Mouse (Mus musculus): ENCODE measurements around the gene Cep104. TPM values are rescaled to one million over a fixed set of nuclear protein-coding genes. Genes with fewer than 3 reads are reported as not detected.

Cep104 gene
- polyA plus RNA-seq (2016; fragmentation: Nextera tagmentation; extraction: Ambion mirVana), result 21.1 and 22.5 TPM in 2 replicates

DNA sequence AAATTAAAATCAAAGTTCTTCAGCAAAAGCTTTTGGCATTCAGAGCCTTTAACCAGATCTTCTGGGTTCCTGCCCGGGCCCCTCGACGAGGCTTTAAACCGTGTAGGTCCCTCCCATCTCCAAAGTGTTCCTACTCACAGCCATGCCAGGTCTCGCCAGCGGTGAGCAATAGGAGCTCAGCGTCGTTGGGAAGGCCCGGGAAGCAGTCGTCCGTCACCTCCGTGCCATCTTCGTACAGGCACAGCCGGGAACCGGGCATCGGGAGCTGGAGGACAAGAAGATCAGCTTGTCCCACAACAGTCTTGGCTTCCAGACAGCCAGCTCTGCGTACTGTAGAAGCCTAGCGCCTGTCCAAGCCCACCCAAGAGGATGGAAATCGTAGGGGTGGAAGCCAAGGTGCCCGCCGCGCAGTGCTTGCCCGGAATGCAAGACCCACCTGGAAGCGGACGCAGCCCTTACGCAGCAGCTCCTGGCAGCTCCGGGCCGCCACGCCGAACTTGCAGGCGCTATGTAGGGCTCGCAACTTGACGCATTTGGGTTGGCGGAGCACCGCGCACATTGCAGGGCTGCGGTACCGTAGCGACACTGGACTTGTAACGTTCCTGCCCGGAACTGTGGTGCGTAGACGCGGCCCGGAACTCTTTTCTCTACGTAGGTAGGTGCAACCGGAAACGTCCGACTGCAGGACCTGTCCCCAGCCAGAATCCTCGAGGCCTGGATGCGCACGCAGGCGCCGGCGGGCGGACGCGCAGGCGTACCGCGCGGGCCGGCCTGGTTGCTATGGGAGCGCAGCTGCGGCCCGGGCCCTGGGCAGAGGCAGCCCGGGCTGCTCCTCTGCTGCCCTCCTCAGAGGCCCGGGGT lies at the start of gene Cep104, which contains the start of gene Dffb:
Gene Cep104 (plus strand): TSS at position 764 of the 861 bp plus-strand sequence.
Gene Dffb (minus strand): TSS at position 696 of the 861 bp plus-strand sequence.
- WGBS, result 2% methylated on average over 68 of the region's 68 CpGs
- peaks cover 30% of the 10 kb centered on the region for H3K4me1 ChIP-seq (replicated peaks)
- no peaks in the 10 kb centered on the region for H3K27me3 ChIP-seq (ENCODE audit: insufficient read depth, poor library complexity, severe bottlenecking)
- peak within 1 kb of the TSS; percentile 94 for H3K4me3 ChIP-seq
- H3K36me3 ChIP-seq, result peaks cover 32% of the 10 kb centered on the region
- DNase-seq (ENCODE audit: low spot score), result peak; percentile 95
- no peaks in the 10 kb centered on the region for H3K9me3 ChIP-seq
- H3K27ac ChIP-seq, result peak within 1 kb of the TSS; percentile 93

DNA sequence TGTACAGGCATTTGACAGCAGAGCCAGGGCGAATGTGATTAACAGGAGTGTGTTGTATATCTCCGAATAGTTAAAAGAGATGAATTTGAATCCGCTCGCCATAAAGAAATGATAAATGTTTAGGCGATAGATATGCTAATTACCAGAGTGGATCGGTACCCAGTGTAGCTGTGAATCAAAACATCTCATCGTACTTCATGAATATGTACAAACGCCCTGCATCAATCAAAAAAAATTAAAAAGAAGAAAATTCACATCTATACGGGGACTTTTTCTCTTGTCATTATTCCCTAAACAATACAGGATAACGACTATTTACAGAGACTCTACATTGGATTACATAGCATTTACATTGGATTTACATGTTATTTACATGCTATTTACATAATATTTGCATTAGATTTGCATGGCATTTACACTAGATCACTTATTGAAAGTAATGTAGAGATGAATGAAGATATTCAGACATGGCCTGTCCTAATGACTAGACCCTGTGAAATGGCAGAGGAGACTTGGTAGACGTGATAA lies 46.2 kb upstream of the Cep104 start:
- Histone ChIP-seq H3K4me1 (replicated peaks) (peaks cover 14% of the 10 kb centered on the region), H3K9me3 (no peaks in the 10 kb centered on the region), H3K36me3 (no peaks in the 10 kb centered on the region), H3K27ac (no peak overlapping the region), H3K4me3 (no peak overlapping the region), H3K27me3 (ENCODE audit: insufficient read depth, poor library complexity, severe bottlenecking) (no peaks in the 10 kb centered on the region)
- DNase-seq (ENCODE audit: low spot score), result no peak
- 84% methylated on average over 11 of the region's 11 CpGs for WGBS

DNA sequence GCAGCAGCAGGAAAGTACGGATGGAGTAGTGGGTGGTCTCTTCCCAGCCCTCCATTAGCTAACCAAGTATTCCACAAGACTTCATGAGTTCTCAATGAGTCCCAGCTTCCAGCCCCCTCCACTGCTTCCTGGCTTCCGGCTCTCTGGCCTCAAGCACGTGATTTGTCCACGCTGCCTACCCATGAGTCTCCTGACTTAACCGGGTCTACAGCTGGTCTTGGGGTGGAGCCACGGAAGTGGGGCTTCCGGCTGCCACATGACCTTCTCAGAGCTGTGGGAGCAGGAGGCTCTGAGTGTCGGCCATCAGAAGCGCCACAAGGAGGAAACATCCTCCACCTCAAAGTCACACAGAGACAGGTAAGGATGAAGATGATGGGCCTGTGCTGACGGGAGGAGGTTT lies 45.6 kb upstream of the Cep104 start:
- Histone ChIP-seq H3K27me3 (ENCODE audit: insufficient read depth, poor library complexity, severe bottlenecking) (no peaks in the 10 kb centered on the region), H3K4me1 (replicated peaks) (peaks cover 14% of the 10 kb centered on the region), H3K9me3 (no peaks in the 10 kb centered on the region), H3K4me3 (no peak overlapping the region), H3K27ac (no peak overlapping the region), H3K36me3 (no peaks in the 10 kb centered on the region)
- 82% methylated on average over 10 of the region's 10 CpGs for WGBS
- DNase-seq (ENCODE audit: low spot score), result no peak

DNA sequence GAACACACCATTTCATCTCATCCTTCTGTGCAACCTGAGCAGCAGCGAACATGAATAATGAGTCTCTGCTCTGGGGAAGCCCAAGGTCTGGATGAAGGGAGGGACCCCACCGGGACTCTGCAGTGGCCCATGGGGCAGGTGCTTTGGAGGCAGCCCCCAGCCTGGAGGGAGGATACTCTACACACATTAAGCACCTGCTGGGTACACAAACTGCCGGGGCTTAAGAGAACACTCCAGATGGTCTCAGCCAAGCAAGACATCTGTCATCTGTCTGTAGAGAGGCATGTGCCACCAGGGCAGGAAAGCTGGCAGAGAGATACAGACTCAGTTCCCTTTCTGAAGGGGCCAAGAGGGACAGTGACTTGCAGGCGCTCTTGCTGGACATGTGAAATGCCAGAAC lies 45.1 kb upstream of the Cep104 start:
- H3K27me3 ChIP-seq (ENCODE audit: insufficient read depth, poor library complexity, severe bottlenecking), result no peaks in the 10 kb centered on the region
- 79% methylated on average over 4 of the region's 4 CpGs for WGBS
- DNase-seq (ENCODE audit: low spot score), result no peak

DNA sequence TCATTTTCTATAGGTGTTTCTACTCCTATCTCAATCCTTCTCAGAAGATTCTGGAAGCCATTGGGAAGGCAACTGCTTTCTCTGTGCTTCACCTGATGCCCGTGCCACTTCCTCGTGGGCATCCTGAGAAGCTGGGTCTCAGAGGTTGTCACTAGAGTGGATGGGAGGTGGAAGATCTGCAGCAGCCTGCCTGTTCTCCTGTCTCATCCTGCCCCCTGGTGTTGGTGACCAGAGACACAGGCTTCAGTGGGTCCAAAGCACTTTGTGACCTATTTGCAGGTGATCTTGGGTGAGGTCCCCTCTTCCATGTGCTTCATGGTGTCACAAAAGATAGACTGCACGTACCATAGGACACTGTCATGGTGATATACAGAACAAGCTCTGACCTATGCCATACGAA lies 31.8 kb upstream of the Cep104 start:
- no peak overlapping the region for H3K27ac ChIP-seq
- whole genome bisulfite sequencing, result 67% methylated on average over 4 of the region's 4 CpGs
- DNase-seq (ENCODE audit: low spot score), result peak; percentile 45
- H3K36me3 ChIP-seq, result no peaks in the 10 kb centered on the region
- no peaks in the 10 kb centered on the region for H3K9me3 ChIP-seq
- H3K4me3 ChIP-seq, result no peak overlapping the region
- peaks cover 11% of the 10 kb centered on the region for H3K27me3 ChIP-seq (ENCODE audit: insufficient read depth, poor library complexity, severe bottlenecking)
- H3K4me1 ChIP-seq (replicated peaks), result peaks cover 30% of the 10 kb centered on the region

More for the DNA sequence above, 45.1 kb upstream of the Cep104 start:
- Histone ChIP-seq H3K4me1 (replicated peaks) (peaks cover 14% of the 10 kb centered on the region), H3K9me3 (no peaks in the 10 kb centered on the region), H3K36me3 (no peaks in the 10 kb centered on the region), H3K27ac (no peak overlapping the region), H3K4me3 (no peak overlapping the region)

DNA sequence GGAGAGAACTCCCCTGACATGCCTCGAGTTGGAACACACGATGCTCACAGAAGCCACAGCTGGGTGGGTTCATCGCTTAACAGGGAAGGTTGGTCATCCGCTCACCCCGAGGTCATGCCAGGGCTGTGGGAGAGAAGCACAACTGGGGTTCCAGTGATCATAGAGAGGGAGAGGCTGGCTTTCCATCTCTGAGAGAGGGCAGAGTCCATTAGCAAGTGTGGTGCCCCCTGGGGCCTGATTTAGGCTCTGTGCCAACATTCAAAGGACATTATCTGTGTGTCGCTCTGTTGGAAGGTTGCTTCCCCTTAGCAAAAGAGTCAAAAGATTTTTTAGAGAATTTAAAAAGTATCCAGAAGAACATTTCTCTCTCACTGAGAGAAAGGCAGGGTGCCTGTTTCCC lies 30.7 kb upstream of the Cep104 start:
- no peak for DNase-seq (ENCODE audit: low spot score)
- peaks cover 30% of the 10 kb centered on the region for H3K4me1 ChIP-seq (replicated peaks)
- no peak overlapping the region for H3K4me3 ChIP-seq
- H3K9me3 ChIP-seq, result no peaks in the 10 kb centered on the region
- WGBS, result 52% methylated on average over 6 of the region's 6 CpGs
- H3K36me3 ChIP-seq, result no peaks in the 10 kb centered on the region
- H3K27me3 ChIP-seq (ENCODE audit: insufficient read depth, poor library complexity, severe bottlenecking), result peaks cover 11% of the 10 kb centered on the region
- H3K27ac ChIP-seq, result no peak overlapping the region

DNA sequence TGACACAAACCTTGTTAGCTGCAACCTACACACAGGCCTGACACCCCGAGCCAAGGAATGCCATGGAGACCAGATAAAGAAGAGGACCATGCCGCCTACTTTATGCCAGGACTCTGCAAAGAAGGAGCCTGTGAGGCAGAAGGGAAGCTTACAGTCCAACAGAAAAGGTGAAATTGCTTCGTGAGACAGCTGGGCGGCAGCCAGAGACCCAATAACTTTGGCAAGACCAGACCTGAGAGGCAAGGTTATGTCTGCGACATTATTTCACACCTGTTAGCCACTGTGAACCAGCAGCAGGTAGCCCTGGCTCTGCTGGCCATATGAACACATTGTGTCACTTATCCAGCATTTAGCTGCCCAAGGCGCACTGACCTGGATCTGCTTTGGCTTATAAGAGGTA lies 29.3 kb upstream of the Cep104 start:
- no peak overlapping the region for H3K27ac ChIP-seq
- no peaks in the 10 kb centered on the region for H3K36me3 ChIP-seq
- no peak overlapping the region for H3K4me3 ChIP-seq
- H3K27me3 ChIP-seq (ENCODE audit: insufficient read depth, poor library complexity, severe bottlenecking), result peaks cover 11% of the 10 kb centered on the region
- no peak for DNase-seq (ENCODE audit: low spot score)
- H3K9me3 ChIP-seq, result no peaks in the 10 kb centered on the region
- peaks cover 26% of the 10 kb centered on the region for H3K4me1 ChIP-seq (replicated peaks)
- 88% methylated on average over 6 of the region's 6 CpGs for WGBS

DNA sequence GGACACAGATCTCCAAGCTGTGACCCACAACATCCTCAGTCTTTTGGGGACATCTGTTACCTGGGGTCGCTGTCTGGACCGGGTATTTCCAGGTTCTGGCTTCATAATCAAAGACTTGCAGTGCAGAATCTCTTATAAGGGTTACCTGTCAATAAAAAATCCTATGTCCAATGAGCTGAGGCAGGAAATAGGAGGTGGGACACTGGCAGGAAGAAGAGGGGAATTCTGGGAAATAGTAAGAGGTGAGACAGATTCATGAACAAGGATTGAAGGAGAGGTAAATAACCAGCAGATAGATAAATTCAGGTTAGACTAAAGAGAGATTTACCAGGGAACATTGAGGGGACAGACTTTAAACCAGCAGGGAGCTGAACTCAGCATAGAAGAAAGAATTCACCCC lies 24.6 kb upstream of the Cep104 start:
- Histone ChIP-seq H3K4me3 (no peak overlapping the region), H3K27me3 (ENCODE audit: insufficient read depth, poor library complexity, severe bottlenecking) (peaks cover 19% of the 10 kb centered on the region), H3K9me3 (no peaks in the 10 kb centered on the region), H3K36me3 (no peaks in the 10 kb centered on the region), H3K4me1 (replicated peaks) (peaks cover 17% of the 10 kb centered on the region), H3K27ac (no peak overlapping the region)
- WGBS, result 74% methylated on average over 2 of the region's 2 CpGs
- DNase-seq (ENCODE audit: low spot score), result no peak

DNA sequence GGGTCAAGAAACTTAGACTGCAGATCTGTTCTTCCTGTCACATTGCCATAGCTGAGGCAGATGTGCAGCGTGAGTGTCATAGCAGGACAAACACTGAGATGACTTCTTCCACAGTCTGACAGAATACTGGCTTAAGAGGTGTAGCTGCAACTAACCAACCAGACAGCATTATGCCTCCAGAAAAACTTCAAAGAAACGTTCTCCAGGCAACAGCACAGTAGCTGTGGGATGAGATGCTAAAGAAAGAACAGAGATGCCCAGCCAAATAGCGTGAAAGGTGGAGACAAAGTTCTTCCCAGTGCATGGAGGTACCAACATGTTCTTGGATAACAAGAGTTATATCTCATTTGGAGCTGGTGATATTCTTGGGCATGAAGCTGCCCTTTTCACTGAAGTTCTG lies 23.8 kb upstream of the Cep104 start:
- H3K27me3 ChIP-seq (ENCODE audit: insufficient read depth, poor library complexity, severe bottlenecking), result peaks cover 22% of the 10 kb centered on the region
- DNase-seq (ENCODE audit: low spot score), result no peak
- 64% methylated on average over 3 of the region's 3 CpGs for WGBS

DNA sequence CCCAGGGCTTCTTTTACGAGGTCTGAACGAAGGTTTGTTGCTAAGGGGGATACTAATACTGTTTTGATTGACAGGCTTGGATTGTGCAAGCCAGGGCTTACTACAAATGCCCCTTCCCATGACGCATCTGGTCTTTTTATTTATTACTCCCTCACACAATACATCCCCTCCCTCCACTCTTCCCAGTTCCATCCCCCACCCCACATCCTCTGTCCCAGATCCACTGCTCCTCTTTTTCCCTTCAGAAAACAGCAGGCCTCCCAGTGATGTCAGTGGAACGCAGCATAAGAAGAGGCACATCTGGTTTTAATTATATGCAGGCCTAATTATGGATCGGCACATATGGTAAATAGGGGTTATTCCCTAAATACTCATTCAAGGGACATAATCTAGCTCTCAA lies 23.3 kb upstream of the Cep104 start:
- no peak for DNase-seq (ENCODE audit: low spot score)
- peak overlapping the region; percentile 35; the same call in 1 of the 2 replicates for H3K27ac ChIP-seq
- peaks cover 21% of the 10 kb centered on the region for H3K4me1 ChIP-seq (replicated peaks)
- no peak overlapping the region for H3K4me3 ChIP-seq
- 36% methylated on average over 5 of the region's 5 CpGs for WGBS
- peaks cover 20% of the 10 kb centered on the region for H3K27me3 ChIP-seq (ENCODE audit: insufficient read depth, poor library complexity, severe bottlenecking)
- no peaks in the 10 kb centered on the region for H3K9me3 ChIP-seq
- H3K36me3 ChIP-seq, result no peaks in the 10 kb centered on the region

More for the DNA sequence above, 23.8 kb upstream of the Cep104 start:
- H3K4me3 ChIP-seq, result no peak overlapping the region
- no peak overlapping the region for H3K27ac ChIP-seq
- H3K36me3 ChIP-seq, result no peaks in the 10 kb centered on the region
- peaks cover 17% of the 10 kb centered on the region for H3K4me1 ChIP-seq (replicated peaks)
- no peaks in the 10 kb centered on the region for H3K9me3 ChIP-seq

DNA sequence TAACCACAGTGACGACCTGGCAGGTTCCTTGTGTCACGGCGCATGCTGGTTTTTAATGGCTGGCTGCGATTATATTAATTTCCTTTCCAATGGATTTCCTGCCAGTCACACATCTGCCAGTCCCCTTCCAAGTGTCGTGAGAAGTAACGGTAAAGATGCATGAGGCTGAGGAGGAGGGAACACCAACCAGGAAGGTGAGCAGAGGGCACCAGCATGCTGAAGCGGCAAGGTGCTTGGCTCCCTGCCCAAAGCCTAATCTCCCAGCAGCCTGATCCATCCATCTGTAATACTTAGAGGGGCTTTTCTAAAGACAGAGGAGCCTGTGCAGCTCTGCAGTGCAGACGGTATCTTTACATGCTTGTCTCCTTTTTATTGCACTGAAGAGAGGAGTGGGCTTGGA lies 19.3 kb upstream of the Cep104 start:
- Histone ChIP-seq H3K9me3 (no peaks in the 10 kb centered on the region), H3K4me3 (no peak overlapping the region), H3K4me1 (replicated peaks) (peaks cover 36% of the 10 kb centered on the region), H3K27me3 (ENCODE audit: insufficient read depth, poor library complexity, severe bottlenecking) (peaks cover 20% of the 10 kb centered on the region), H3K27ac (no peak overlapping the region), H3K36me3 (peaks cover 19% of the 10 kb centered on the region)
- WGBS, result 92% methylated on average over 8 of the region's 8 CpGs
- DNase-seq (ENCODE audit: low spot score), result no peak

DNA sequence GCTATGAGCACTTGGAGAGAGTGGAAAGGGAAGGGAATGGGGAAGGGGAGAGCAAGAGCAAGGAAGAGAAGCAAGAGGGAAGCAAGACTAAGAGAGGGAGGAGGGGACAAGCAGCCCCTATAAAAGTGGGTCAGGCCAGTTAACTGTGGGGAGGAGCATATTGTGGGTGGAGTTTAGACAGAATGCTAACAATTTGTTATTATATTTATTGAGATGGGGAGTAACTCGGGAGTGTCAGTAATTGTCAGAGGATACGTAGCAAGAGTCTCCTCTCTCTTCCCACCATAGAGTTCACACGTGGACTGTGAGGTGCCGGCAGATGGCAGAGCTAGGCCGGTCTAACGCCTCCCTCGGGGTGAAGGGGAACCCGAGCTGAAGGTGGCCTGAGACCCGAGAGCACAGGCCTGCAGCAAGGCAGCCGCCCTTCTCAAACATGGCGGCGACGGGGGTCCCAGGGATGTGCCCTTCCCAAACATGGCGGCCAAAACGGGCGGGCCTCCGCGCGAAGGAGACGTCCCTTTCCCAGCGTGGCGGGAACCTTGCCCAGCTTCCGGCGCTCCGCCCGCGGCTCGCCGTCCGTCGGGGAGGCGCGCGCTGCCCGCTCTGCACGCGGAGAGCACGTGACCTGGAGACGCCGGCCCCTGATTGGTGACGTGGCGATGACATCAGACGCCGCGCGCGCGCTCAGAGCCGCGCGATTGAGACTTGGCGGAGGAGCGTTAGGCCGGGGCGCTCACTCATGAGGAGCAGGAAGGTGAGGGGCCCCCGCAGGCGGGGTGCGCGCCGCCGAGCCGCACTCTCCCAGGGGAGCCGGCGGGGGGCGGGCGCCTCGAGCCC lies 18.2 kb upstream of the Cep104 start, which contains the start of gene A430005L14Rik:
Gene A430005L14Rik (plus strand): TSS at position 669 of the 837 bp plus-strand sequence.
- Histone ChIP-seq H3K27me3 (ENCODE audit: insufficient read depth, poor library complexity, severe bottlenecking) (peaks cover 20% of the 10 kb centered on the region), H3K36me3 (peaks cover 30% of the 10 kb centered on the region), H3K27ac (peak within 1 kb of the TSS; percentile 95), H3K4me3 (peak within 1 kb of the TSS; percentile 92), H3K9me3 (no peaks in the 10 kb centered on the region), H3K4me1 (replicated peaks) (peaks cover 26% of the 10 kb centered on the region)
- 2% methylated on average over 67 of the region's 67 CpGs for WGBS
- DNase-seq (ENCODE audit: low spot score), result peak; percentile 97
